Mouse (Mus musculus) mouse embryonic stem cell (cell line): ENCODE results near the gene Ndufaf1.
"Not testable (repeated sequence)": the region's sequence is repeated elsewhere in the genome, so short reads cannot be mapped to it uniquely, and the experiment has no call there.

ENCODE experiments used
- in situ Hi-C, 2 experiments: fragments of 300-500 bp; cut with MboI; formaldehyde crosslinking; loops; 1 replicate in 1 of 2; 3 replicates in 1 of 2; pipeline ENCODE4 v1.14.3; 2019 to 2020; ENCODE audit warnings: low sequenced_read_pairs in 2 of 2, low pct_unique_long_range_greater_than_20kb in 1 of 2, mixed read lengths in 1 of 2; ENCODE audit not compliant: unreplicated experiment in 1 of 2

Ndufaf1 gene

DNA sequence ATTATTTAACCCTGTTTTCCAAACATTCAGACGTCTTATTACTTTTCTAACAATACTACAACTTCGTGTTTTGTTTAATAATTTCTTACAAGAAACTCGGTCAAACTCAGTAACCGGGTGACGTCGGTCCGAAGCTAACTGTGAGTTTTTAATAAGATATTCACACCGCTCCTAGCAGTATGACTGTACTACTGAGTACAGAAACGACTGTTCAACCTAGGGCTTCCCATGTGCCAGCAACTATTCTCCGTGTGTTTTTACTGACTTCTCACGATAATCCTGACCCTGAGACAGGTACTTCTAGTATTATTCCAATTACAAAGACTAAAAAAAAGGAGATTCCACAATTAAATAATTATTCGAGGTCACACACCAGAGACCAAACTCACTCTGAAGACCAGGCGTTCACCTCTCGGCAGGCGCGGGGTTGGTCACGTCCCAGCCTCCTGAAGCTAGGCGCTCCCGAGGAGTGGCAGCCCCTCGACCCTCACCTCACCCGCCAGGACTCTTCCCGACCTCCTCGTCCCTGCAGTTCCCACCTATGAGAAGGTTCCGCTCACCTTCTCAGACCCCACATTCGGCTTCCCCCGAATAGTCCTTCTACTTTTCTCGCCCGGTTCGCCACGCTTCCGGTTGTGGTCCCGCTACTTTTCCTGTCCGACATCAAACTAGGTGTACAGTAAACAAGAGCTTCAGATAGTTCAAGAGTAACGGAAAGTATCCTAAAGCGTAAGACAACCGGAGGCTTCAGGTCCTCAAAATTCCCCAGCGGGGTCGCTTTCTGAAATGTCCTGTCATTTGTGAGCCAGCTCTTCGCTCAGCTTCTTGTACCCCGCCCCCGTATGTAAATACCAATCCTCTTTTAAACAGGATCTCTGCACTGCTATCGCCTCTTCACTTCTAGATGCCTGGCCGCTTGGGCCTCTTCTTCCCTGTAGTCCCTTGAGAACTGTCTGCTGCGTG, at the start of gene Ndufaf1:
Gene Ndufaf1 (minus strand): TSS at position 608 of the 963 bp plus-strand sequence.
- in situ Hi-C loops, result no loop called here

- in situ Hi-C loops, result no loop called here
Measured at GRCm38 (mm10) chr2:119710011-119710410, 47.4 kb upstream of the Ndufaf1 start.

- in situ Hi-C loops, result no loop called here
Measured at GRCm38 (mm10) chr2:119707676-119708075, 45.0 kb upstream of the Ndufaf1 start.

- in situ Hi-C loops, result no loop called here
Measured at GRCm38 (mm10) chr2:119703171-119703570, 40.5 kb upstream of the Ndufaf1 start.

GRCm38 (mm10) chr2:119699962-119700361, 37.3 kb upstream of the Ndufaf1 start:
- in situ Hi-C loops, result no loop called here

- in situ Hi-C loops, result no loop called here
Measured at GRCm38 (mm10) chr2:119698472-119698871, 35.8 kb upstream of the Ndufaf1 start.

- in situ Hi-C loops, result no loop called here
Measured at GRCm38 (mm10) chr2:119696111-119696510, 33.5 kb upstream of the Ndufaf1 start.

- in situ Hi-C loops, result no loop called here
Measured at GRCm38 (mm10) chr2:119694826-119695225, 32.2 kb upstream of the Ndufaf1 start.

DNA sequence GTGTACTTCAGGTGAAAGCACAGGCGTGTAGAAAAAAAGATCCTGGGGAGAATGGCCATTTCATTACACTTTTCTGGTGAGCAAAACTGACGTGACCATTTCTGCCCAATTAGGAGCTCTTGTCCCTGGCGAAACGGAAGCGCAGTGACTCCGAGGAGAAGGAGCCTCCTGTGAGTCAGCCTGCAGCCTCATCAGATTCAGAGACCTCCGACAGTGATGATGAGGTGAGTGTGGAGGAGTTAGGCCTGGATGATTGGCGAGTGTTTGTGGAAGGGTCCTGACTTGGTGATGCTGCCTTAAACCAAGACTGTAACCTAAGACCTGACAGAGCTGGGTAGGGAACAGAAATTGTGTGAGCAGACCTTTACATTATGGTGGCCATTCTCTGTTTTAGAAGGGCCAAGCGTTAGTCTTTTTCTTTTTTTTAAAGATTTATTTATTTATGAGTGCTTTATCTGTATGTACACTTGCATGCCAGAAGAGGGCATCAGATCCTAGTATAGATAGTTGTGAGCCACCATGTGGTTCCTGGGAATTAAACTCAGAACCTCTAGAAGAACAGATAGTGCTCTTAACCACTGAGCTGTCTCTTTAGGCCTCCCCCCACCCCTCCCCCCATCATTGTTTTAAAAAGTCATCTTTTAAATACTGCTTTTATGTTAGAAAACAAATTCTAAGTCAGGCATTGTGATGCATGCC, 29.5 kb upstream of the Ndufaf1 start:
- in situ Hi-C loops, result no loop called here

DNA sequence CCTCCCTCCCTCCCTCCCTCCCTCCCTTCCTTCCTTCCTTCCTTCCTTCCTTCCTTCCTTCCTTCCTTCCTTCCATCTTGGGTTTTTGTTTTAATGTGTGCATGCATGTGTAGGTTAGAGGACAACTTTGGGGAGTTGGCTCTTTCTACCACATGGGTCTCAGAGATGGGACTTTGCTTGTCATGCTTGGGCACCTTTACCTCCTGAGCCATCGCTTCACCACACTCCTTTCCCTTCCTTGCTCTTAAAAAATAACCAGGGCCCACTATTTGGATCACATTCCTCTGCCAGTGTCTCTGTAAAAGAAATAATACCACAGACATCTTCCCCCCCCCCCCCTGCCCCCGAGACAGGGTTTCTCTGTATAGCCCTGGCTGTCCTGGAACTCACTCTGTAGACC, 21.1 kb upstream of the Ndufaf1 start:
- in situ Hi-C loops, result no loop called here

- in situ Hi-C loops, result no loop called here
Measured at GRCm38 (mm10) chr2:119675831-119676230, 13.2 kb upstream of the Ndufaf1 start.

DNA sequence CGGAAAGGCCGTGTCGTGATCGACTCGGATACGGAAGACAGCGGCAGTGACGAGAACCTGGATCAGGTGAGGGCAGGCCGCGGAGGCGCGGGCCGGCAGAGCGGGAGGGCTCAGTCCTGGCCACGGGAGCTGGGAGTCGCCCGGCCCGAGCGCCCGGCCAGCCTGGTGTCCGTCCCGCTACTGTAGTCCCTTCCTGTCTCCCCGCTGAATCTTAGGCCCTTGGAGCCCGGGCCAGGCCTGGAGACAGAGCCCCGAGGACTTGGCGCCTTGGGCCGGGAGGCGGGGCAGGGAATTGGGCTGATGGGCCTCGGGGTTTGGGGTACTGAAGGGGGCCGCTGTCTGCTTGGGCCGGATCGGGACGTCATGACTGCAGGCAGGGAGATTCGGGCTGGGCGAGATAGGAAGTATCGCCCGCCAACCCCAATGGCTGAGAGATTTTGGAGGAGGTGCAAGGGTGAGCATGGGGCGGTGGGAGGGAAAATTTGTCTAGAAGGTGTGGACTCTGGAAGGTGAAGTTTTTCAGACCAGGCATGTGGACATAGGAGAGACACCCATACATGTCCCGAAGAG, 12.7 kb upstream of the Ndufaf1 start:
- in situ Hi-C loops, result no loop called here

DNA sequence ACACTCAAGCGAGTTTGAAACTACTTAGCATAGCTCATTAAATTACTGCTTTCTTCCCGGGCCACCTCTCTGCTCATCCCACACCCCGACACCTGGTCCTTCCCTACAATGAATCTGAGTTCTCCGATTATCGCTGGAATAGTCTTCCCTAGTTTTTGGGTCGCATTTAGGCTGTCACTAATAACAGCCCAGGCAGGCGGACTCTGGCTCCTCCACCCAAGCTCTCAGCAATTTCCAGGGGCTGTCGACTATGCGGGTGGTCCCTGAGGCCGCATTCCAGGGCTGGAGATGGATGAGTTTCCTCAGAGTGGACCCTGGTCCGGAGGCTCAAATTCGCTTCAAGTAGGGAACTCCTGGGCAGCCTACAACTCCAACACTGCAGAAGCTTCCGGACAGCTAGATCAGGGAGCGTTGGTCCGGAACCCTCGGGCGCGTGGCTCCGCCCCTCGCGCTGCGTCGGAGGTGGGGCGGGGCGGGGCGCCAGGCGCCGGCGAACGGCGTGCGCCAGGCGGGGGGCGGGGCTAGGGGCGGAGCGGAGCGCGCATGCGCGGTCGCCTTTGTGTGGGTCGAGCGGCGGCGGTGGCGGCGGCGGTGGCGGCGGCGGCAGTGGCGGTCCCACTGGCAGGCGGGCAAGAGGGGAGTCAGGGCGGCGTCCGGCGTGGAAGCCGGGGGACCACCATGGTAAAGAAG, 12.0 kb upstream of the Ndufaf1 start, which contains the start of gene Rtf1:
Gene Rtf1 (plus strand): TSS at position 544 of the 690 bp plus-strand sequence.
- in situ Hi-C loops, result no loop called here

DNA sequence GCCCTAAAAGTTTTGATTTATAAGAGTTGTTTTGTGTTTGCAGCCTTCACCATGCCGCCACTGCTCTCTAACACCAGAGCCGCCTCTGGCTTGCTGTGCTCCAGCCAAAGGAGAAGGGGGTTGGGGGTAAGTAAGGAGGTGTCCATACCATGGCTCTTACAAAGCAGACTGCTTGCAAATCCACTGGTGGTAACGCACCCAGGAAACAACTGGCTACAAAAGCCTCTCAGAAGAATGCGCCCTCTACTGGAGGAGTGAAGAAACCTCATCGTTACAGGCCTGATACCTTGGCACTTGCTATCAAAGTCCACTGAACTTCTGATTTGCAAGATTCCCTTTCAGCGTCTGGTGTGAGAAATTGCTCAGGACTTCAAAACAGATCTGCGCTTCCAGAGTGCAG, 6.4 kb upstream of the Ndufaf1 start:
- in situ Hi-C loops, result no loop called here

GRCm38 (mm10) chr2:119665744-119666143, 3.1 kb upstream of the Ndufaf1 start:
- in situ Hi-C loops, result not testable (repeated sequence)

DNA sequence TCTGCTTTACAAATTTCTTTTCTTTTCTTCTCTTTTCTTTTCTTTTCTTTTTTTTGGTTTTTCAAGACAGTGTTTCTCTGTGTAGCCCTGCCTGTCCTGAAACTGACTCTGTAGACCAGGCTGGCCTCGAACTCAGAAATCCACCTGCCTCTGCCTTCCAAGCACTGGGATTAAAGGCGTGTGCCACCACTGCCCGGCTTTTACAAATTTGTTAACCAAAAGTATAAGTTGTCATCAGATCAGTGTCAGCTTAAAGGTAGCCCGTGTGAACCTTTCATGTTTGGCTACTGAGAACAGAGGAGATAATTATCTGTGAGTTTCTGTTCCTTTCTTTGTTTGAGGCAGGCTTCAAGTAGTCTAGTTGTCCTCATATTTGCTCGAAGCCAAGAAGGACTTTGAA, 18.4 kb downstream of the Ndufaf1 start:
- in situ Hi-C loops, result loop anchor here (25.0 kb wide), 1 partner anchor 293 kb away; no protein-coding TSS in a partner anchor

GRCm38 (mm10) chr2:119641214-119641912, 21.3 kb downstream of the Ndufaf1 start:
- in situ Hi-C loops, result loop anchor here (25.0 kb wide), 1 partner anchor 296 kb away; no protein-coding TSS in a partner anchor

- in situ Hi-C loops, result loop anchor here (25.0 kb wide), 1 partner anchor 301 kb away; no protein-coding TSS in a partner anchor
Measured at GRCm38 (mm10) chr2:119636781-119637180, 25.8 kb downstream of the Ndufaf1 start.
